Mouse (Mus musculus): ENCODE measurements around the gene Spag6l.
A peak's percentile ranks its signal among the peaks of the same experiment; 100 is the strongest.
"Not testable (repeated sequence)": the region's sequence is repeated elsewhere in the genome, so short reads cannot be mapped to it uniquely, and the experiment has no call there.

Gene Spag6l

DNA sequence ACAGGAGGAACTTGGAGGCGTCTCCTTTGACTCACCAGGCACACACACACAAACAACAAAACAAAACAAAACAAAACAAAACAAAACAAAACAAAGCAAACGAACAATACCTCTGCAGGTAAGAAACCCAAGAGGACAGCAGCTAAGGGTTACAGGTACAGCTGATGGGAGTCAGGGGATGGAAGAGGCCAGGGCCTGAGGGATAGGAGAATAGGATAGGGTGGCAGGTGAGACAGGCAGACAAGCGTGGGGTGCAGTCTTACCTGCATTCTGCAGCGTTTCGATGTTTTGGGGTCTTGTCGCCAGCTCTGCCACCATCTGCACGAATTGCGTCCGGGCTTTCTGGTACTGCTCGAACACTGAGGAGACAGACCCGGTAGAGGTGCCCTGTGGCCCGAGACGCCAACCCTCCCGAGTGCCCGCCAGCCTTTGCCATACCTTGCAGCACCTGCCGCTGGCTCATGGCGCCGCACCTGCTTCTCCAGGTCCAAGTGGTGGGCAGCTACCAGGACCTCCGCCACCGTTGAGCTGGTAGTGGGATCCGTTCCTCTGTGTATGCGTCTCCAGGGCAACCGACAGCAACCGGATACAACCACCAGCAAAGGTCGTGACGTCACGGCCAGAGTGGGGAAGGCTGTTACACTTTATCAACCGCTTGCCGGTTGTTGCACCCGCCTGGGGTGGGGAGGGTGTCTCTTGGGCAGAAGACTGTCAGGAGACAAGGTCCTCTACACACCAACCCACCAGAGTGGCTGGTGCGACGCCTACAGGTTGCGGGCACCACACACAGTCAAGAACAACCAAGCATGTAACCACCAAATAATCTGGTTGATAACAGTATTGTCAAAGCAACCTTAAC lies at the start of gene Spag6l:
Spag6l (minus strand) TSS at position 700 of the 859 bp plus-strand sequence.
- peak; percentile 39 for DNase-seq (ENCODE audit: low spot score)

DNA sequence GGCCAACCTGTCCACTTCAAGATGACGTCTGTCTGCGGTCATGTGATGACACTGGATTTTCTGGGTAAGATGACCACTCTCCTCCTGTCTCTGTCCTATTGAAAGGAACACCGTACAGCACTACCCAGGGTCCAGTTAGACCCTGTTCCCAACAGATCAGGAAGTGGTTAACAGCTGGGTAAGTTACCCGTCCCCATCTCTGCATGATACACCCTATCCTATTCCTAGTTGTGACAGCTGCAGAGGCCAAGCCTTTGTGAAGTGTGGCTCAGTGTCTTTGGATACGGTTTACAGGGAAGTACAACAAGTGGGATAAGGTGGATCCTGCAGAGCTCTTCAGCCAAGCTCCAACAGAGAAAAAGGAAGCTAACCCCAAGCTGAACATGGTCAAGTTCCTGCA lies 49.8 kb upstream of the Spag6l start:
- DNase-seq (ENCODE audit: low spot score) = no peak

DNA sequence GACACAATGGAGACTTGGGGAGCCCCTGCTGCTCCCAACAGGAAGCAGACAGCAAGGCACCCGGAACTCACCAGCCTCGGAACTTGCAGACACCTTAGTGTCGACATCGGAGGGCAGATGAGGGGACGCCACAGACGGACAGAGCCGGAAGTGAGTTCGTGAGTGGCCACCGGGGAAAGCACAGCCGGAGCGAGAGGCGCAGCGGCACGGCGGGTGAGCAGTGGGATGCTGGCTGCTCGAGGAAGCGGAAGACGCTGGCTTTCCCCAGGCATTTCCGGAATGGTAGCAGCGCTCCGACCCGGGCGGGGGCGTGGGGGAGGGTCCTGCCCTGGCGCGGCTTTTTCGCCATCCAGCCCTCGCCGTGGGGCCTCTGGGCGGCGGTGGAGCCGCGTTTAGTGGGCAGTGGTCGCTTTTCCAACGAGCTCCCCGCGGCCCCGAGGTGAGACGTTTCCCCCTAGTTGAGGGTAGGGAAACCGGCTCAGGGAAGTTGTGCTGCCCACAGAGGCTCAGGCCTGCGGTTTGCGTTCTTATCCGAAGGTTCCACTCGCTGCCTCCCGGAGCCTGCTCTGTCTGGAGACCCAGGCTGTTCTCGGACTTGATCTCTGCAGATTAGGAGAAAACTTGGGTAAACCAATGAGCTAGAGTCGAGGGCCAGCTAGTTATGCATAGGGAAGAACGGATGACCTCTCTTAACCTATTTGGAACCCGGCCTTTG lies 41.5 kb upstream of the Spag6l start, which contains the start of the genes Top3b and Vpreb1:
Top3b (plus strand) TSS at position 120 of the 715 bp plus-strand sequence.
Vpreb1 (minus strand) TSS at position 227 of the 715 bp plus-strand sequence.
- peak; percentile 95 for DNase-seq (ENCODE audit: low spot score)

DNA sequence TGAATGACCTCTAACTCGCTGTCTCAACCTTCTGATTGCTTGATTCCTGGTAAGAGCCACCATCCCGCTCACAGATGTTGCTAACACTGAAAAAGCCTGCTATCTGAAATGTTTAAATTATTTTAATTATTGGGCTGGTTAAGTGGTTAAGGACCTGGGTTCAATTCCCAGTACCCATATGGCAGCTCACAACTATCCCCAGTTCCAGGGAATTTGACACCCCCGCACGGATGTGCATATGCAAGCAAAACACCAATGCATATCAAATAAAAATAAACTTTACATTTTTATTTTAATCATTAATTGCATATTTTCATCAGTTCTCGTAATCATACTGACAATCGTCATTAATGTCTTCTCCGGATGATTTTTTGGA lies 41.0 kb upstream of the Spag6l start:
- no peak for DNase-seq (ENCODE audit: low spot score)

DNA sequence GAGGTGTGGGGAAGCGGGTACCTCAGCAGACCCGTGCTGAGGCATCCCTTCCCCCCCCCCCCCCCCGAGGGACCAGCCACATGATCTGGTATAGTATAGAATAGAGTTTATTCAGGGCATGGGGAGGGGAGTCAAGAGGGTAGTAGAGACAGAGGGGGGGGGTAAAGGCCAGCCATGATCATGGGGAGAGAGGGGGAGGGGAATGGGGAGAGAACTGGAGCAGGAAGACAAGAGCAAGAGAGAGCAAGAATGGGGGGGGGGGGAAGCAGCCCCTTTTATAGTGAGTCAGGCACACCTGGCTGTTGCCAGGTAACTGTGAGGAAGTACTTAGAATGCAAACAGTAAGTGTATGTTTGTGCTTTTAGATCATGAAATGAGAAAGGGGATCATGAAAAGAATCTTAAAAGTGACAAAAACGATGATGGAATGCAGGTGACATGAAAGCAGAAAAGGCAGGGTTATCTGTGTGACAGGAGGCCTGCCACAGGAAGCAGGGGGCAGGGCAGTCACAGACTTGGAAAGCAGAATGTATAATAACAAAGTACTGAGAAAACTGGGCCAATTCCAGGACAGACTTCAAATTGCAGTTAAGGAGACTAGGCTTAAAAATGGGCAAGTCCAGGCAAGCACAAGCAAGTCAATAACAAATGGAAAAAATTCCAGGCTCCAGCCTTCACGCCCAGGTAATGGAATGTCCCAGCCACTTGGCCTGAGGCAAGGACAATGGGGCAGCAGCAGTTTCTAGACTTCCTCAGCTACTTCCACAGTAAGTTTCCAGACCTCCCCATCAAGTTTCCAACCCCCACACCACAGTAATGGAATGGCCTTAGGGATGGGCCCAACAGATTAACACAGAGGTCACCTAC lies 36.7 kb upstream of the Spag6l start:
- DNase-seq (ENCODE audit: low spot score) = no peak

DNA sequence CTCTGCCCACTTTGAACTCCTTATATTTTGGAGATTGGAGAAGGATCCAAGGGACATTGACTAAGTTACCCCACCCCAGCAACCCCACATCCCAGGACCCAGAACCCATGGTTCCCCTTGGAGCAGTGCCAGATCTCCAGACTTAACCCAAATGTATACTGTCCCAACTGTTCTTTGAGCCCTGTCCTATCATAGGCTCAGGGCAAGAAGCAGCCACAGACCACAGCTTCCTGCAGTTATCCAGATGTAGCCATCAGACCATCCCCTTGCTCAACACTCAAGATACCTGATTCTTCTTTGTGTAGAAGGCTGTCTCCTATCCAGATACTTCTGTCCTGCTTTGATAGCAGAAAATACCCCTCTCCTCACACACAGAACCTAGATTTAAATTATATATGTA lies 36.0 kb upstream of the Spag6l start:
- no peak for DNase-seq (ENCODE audit: low spot score)

DNA sequence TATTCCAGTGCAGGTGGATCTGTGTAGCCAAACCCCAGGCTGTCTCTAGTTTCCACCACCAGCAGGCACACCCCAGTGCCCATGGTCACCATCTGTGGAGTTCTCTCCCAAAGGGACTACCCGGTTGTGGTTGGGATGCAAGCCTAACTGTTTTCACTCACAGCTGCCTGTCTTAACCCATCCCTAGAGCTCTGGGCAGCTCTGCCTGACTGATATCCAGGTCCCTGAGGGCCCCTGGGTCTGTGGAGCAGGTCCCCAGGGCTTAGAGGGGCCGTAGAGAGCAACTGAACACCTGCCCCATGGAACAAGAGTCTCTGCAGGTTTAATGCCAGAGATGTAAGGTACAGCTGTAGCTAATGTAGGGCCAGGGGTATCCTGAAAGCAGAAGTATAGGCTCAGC lies 34.7 kb upstream of the Spag6l start, which contains the start of gene Igll1:
Igll1 (minus strand) TSS at position 8 of the 400 bp plus-strand sequence.
- DNase-seq (ENCODE audit: low spot score) = no peak

DNA sequence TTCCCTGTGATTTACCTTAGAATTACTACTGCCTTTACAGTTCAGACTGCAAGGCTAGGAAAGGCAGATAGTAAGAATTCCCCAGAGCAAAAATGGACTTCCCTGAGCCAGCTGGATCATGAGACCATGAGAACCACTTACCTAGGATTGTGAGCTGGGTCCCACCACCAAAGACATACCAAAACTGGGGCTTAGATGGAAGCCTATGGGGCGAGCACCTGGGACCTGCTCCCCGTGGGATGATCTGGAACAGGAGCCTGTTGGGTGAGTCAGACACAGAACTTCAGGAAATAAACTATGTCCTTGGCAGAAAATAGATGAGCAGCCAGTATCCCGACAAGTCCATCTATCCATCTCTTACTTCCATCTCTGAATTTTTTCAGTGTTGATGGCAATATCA lies 33.0 kb upstream of the Spag6l start:
- no peak for DNase-seq (ENCODE audit: low spot score)

DNA sequence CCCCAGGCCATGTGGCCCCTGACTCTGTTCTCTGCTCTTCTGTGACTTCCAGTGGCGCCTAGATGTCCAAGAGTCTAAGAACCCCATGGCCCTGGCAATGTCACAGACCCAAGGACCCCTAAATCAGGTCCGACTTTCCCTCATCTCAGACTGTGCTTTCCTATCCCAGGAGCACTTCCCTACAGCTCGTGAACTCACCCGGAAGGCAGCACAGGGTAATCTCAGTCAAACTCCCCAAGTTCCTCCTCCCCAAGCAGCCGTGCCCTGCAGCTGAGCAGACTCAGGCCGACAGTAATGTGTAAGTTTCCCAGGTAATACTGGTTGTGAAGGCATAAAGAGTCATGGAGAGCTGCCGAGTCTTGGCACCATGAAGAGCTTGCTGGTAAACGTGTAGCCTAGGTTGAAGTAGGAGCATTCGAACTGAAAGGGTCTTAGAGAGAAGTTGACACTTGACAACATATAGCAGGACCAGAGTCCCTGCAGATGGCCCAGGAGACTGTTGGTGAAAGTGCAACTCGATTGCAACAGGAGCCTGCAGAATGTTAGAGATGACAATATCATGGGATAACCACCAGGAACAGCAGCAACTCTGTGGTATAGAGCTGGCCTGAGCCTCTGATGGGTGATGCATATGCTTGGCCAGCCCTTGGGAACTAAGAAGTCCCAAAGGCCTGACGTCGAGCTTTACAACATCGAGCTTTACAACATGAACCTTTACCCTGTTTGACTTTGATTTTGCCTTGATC lies 27.6 kb upstream of the Spag6l start:
- no peak for DNase-seq (ENCODE audit: low spot score)

DNA sequence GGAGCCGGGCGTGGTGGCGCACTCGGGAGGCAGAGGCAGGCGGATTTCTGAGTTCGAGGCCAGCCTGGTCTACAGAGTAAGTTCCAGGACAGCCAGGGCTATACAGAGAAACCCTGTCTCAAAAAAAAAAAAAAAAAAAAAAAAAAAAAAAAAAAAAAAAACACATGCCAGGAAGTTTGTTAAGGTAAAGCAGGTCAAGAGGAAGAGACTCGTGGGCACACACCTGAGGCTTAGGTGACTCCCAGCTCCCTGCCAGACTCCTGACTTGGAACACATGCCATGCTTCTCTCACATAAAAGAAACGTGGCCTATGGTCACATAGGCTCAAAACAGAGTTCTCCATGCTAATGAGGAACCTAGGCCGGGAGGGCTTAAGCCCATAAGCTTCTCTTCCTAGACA lies 26.8 kb upstream of the Spag6l start:
- DNase-seq (ENCODE audit: low spot score) = not testable (repeated sequence)

DNA sequence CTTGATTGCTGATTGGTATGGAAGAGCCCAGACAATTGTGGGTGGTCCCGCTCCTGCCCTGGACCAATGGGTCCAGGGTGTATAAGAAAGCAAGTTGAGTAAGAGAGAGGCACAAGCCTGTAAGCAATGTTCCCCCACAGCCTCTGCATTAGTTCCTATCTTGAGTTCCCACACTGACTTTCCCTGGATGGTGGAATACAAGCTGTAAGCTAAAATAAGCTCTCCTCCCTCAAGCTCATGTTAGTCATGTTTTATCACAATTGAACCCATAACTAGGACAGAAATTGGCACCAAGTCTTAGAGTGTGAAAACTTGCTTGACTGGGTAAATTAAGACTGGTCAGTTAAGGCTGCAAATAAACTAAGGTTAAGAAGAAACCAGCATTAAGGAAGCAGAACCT lies 26.3 kb upstream of the Spag6l start:
- no peak for DNase-seq (ENCODE audit: low spot score)

DNA sequence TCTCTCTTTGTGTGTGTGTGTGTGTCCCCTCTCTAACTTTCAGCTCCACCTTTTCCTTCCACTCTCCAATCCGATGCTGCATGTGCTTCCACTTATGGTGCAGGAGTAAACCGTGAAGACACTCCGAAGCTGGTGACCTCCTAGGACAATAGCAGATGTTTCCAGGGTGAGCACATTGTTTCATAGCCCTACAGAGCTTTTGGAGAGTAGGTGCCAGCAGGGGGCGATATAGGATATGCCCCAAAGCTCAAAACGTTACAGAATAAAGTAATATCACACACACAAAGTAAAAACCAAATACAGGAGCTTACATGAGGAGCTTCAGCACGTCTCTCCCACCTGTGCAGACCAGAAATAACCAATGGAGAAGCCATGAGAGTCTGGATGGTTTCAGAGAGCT lies 25.6 kb upstream of the Spag6l start:
- no peak for DNase-seq (ENCODE audit: low spot score)

DNA sequence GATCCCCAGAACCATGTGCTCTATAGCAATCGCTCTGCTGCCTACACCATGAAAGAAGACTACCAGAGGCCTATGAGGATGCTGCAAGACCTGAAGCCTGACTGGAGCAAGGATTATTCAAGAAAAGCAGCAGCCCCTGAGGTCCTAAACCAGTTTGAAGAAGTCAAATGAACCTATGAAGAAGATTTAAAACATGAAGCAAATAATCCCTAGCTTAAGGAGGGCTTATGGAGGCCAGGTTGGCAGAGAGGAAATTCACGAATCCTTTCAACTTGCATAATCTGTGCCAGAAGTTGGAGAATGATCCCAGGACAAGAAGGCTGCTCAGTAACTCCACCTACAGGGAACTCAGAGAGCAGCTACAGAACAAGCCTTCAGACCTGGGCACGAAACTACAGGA lies 23.2 kb upstream of the Spag6l start:
- DNase-seq (ENCODE audit: low spot score) = no peak

DNA sequence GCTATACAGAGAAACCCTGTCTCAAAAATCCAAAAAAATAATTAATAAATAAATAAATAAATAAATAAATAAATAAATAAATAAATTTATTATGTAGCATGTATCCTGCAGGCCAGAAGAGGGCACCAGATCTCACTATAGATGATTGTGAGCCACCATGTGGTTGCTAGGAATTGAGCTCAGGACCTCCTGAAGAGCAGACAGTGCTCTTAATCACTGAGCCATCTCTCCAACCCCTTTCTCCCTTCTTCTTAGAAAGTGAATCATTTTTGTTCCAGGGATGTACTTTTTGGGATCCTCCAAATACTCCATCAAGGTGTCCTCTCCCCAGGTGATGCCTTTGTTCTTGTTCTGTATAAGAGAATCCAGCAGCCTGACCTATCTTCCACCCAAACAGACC lies 19.9 kb upstream of the Spag6l start:
- no peak for DNase-seq (ENCODE audit: low spot score)

DNA sequence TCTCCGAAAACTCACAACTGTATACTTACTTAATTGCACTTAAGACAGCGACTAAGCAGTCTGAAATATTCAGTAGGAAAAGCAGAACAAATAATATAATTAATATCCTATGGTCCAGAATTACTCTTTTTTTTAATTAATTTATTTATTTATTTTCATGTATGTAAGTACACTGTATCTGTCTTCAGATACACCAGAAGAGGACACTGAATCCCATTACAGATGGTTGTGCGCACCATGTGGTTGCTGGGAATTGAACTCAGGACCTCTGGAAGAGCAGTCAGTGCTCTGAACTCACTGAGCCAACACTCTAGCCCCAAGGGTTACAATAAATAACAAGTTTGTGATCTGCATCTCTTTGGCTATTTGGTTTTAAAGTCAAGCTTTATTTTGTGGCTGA lies 415 bp upstream of the Spag6l start:
- DNase-seq (ENCODE audit: low spot score) = no peak

DNA sequence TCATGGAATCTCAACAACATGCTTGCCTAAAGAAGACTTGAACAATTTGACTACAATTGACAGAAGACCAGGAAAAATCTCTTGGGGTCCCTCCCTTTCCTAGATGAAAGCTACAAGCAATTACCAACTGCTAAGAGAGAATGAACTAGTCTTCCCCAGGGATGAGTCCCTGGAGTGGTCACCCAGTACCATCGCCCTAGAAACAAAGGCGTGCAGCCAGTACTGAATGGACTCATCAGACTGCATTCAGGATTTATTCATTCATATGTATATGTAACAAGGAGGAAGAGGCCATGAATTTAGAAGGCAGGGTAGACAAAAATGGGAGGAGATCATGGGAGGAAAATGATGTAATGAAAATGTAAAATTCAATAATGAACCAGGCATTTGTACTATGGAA lies 3.0 kb downstream of the Spag6l start:
- DNase-seq (ENCODE audit: low spot score) = no peak

DNA sequence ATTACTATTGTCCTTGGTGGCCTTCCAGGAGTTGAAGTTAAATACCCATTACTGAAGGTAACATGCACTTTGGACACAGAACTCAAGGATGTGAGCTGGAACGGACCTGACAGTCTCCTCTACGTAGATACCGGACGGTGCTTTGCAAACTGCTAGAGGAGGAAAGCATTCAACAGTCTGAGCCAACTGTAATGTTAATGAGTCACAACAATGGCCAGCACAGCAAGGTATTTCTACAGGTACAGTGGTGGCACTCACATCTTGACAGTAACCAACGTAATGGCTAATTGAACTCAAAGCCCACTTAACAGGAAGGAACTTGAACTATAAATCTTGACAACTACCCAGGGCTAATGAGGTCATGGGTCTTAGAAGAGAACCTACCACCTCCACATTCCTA lies 3.8 kb downstream of the Spag6l start:
- no peak for DNase-seq (ENCODE audit: low spot score)

DNA sequence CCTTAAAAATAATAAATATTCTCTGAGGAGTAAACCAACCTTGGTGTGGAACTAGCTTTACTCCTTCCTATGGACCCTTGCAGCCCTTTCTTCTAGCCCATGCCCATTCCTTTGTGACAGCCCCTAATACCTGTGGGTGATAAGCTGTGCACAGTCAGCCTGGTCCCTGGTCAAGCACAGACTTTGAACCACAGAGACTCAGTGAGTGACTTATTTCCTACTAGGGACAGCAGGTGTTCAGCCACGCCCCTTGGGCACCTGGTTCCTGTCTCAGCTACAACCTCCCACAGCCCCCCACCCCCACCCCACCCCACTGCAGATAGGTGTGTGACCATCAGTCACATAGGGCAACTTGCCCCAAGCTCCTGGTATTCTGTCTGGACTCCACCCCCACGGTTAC lies 22.9 kb downstream of the Spag6l start:
- no peak for DNase-seq (ENCODE audit: low spot score)

Measured in yolk sac, embryonic 10.5 days (tissue).